Mouse (Mus musculus) embryonic facial prominence, embryonic 15.5 days (tissue): Measurements from ENCODE around the gene Fv1. TPM values are rescaled to one million over a fixed set of nuclear protein-coding genes. Genes with fewer than 3 reads are reported as not detected.
A peak's percentile ranks its signal among the peaks of the same experiment; 100 is the strongest.
"Not testable (repeated sequence)": the region's sequence is repeated elsewhere in the genome, so short reads cannot be mapped to it uniquely, and the experiment has no call there.

Source experiments
- ATAC-seq: fragments of 200-750 bp; cut with Nextera tagmentation; 2 replicates; pipeline ENCODE4 v1.8.0; 2017; ENCODE audit warnings: low read depth, moderate TSS enrichment; ENCODE audit not compliant: insufficient number of reproducible peaks, low FRiP score, low TSS enrichment
- H3K27ac ChIP-seq: fragments of 300-500 bp; sonication (generic); replicated peaks from 2 replicates; pipeline ENCODE4 v1.5.1; 2015; ENCODE audit warnings: mild to moderate bottlenecking, inconsistent platforms
- H3K27me3 ChIP-seq: fragments of 300-500 bp; sonication (generic); 2 replicates; pipeline ENCODE4 v1.6.1; 2015; ENCODE audit warnings: inconsistent platforms
- H3K36me3 ChIP-seq: fragments of 300-500 bp; sonication (generic); 2 replicates; pipeline ENCODE4 v1.6.1; 2015; ENCODE audit warnings: mild to moderate bottlenecking, inconsistent platforms
- H3K4me1 ChIP-seq: fragments of 300-500 bp; sonication (generic); 2 replicates; pipeline ENCODE4 v1.6.1; 2015; ENCODE audit warnings: inconsistent platforms
- H3K4me2 ChIP-seq: fragments of 300-500 bp; sonication (generic); replicated peaks from 2 replicates; pipeline ENCODE4 v1.6.1; 2015; ENCODE audit warnings: mild to moderate bottlenecking, inconsistent platforms
- H3K4me3 ChIP-seq: fragments of 300-500 bp; sonication (generic); replicated peaks from 2 replicates; pipeline ENCODE4 v1.5.1; 2015; ENCODE audit warnings: mild to moderate bottlenecking, inconsistent platforms
- H3K9ac ChIP-seq: fragments of 300-500 bp; sonication (generic); 2 replicates; pipeline ENCODE4 v1.6.1; 2015; ENCODE audit warnings: inconsistent platforms
- H3K9me3 ChIP-seq: fragments of 300-500 bp; sonication (generic); replicated peaks from 2 replicates; pipeline ENCODE4 v1.6.1; 2016; ENCODE audit warnings: inconsistent platforms
- WGBS: fragments of 180-500 bp; shearing (Covaris S2); methylation state at CpG from one replicate; pipeline ENCODE4 v1.1.7; 2015; 5-methylcytosine and 5-hydroxymethylcytosine counted together
- polyA plus RNA-seq: library from polyadenylated mRNA; unstranded; fragments of >200 nt; fragmentation: Nextera tagmentation; extraction: Ambion mirVana; gene quantifications from 2 replicates; pipeline ENCODE4 v1.2.1, GENCODE M21; 2015

Fv1 gene
- polyA plus RNA-seq, 1 experiment from 2014 or later, result 10.9 TPM

GRCm38 (mm10) chr4:147866056-147866455 is 2.7 kb upstream of the Fv1 start:
- Histone ChIP-seq H3K4me1 (peaks cover 23% of the 10 kb centered on the region), H3K27ac (no peak overlapping the region), H3K36me3 (peaks cover 45% of the 10 kb centered on the region), H3K27me3 (no peaks in the 10 kb centered on the region), H3K4me2 (no peak overlapping the region), H3K9me3 (no peaks in the 10 kb centered on the region), H3K9ac (no peak overlapping the region), H3K4me3 (no peak overlapping the region)
- WGBS, result 93% methylated on average over 9 of the region's 9 CpGs
- no peak for ATAC-seq

GRCm38 (mm10) chr4:147866793-147867192 is 2.0 kb upstream of the Fv1 start:
- H3K27me3 ChIP-seq, H3K4me2 ChIP-seq, ATAC-seq, H3K9me3 ChIP-seq, H3K4me3 ChIP-seq, H3K27ac ChIP-seq, H3K9ac ChIP-seq: not testable (repeated sequence)
- WGBS, result 54% methylated on average over 3 of the region's 3 CpGs
- Histone ChIP-seq H3K4me1 (peaks cover 23% of the 10 kb centered on the region), H3K36me3 (peaks cover 43% of the 10 kb centered on the region)

DNA sequence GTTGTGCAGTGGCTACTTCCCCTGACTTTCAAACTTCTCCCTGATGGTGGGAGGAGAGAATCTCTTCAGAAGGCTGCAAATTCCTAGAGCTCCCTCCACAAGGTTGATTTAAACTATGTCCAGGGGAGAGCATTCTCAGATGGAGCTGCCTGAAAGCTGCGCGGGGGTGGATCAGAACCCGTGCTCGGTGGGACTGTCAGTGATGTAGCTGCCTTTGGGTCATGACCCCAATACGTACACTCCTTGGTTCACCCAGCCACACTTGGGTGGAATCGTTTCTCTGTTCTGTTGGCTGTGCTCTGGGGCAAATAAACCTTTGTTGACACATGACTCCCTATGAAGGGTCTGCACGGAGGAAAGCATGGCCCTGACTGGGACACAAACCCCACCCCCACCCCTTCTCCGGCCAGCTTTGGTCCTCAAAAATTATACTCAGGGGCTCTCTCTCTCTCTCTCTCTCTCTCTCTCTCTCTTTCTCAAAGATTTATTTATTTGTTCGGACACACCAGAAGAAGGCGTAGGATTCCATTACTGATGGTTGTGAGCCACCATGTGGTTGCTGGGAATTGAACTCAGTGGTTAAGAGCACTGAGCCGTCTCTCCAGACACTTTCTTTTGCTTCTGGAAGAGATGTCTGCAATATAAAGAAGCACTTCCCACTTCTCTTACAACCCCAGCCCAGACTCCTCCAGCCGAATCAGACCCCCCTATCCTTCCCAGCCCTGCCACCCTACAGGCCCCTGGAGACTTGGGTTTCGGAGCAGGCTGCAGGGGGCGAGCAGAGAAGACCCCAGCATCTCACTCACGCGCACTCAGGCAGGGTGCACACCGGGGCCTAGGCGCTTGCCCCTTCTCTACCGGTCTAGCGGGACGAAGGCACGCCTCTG is 973 bp upstream of the Fv1 start:
- Histone ChIP-seq H3K4me1 (peaks cover 23% of the 10 kb centered on the region), H3K4me3 (peak overlapping the region; percentile 95), H3K27ac (peak overlapping the region; percentile 85), H3K4me2 (peak overlapping the region; percentile 77), H3K36me3 (peaks cover 43% of the 10 kb centered on the region), H3K9ac (peak overlapping the region; percentile 63), H3K9me3 (no peaks in the 10 kb centered on the region), H3K27me3 (no peaks in the 10 kb centered on the region)
- 5% methylated on average over 22 of the region's 22 CpGs for WGBS
- ATAC-seq, result no peak

GRCm38 (mm10) chr4:147869238-147869637 is 459 bp downstream of the Fv1 start:
- peaks cover 46% of the 10 kb centered on the region for H3K36me3 ChIP-seq
- H3K4me3 ChIP-seq, result peak overlapping the region; percentile 95
- peak overlapping the region; percentile 56; the same call in 1 of the 2 replicates for H3K27ac ChIP-seq
- H3K4me2 ChIP-seq, result peak overlapping the region; percentile 77
- H3K4me1 ChIP-seq, result peaks cover 23% of the 10 kb centered on the region
- WGBS, result 12% methylated on average over 5 of the region's 5 CpGs
- H3K27me3 ChIP-seq, result no peaks in the 10 kb centered on the region
- ATAC-seq, result no peak
- no peaks in the 10 kb centered on the region for H3K9me3 ChIP-seq
- peak overlapping the region; percentile 41 for H3K9ac ChIP-seq

DNA sequence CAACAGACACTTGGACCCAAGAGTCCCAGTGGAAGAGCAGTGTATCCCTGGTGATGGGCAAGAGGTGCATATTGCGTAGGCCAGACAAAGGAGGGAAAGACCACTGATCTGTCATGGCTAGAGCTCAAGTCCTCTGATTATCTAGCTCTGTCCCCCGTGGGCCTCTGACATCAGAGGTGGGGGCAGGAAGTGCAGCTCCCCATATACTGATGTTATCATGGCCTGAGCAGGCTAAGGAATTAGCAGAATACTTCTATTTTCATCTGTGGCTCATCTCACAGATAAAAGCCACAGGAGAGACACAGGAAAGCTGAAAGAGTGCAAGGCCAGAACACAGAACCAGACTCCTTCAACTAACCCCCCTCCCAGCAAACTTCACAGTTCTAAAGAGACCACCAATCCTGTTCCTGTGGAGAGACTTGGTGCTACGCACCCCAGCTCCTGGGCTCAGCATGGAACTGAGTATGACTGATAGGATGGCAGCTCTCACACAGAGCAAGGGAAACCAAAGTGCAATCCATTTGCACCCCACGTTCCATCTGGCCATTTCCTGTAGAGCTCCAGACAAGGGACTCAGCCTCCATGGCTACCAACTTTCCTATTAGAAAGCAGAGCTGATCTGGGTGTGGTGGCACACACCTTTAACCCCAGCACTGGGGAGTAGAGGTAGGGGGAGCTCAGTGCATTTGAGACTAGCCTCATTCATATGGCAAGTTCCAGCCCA is 7.2 kb downstream of the Fv1 start:
- Histone ChIP-seq H3K9ac (no peak overlapping the region), H3K9me3 (no peaks in the 10 kb centered on the region), H3K4me1 (no peaks in the 10 kb centered on the region), H3K4me2 (no peak overlapping the region), H3K36me3 (peaks cover 87% of the 10 kb centered on the region), H3K4me3 (no peak overlapping the region), H3K27me3 (no peaks in the 10 kb centered on the region), H3K27ac (no peak overlapping the region)
- WGBS, result 82% methylated on average over 4 of the region's 4 CpGs
- no peak for ATAC-seq

- Histone ChIP-seq H3K27ac (no peak overlapping the region), H3K9ac (no peak overlapping the region), H3K4me1 (no peaks in the 10 kb centered on the region), H3K4me2 (no peak overlapping the region), H3K36me3 (peaks cover 89% of the 10 kb centered on the region), H3K27me3 (no peaks in the 10 kb centered on the region), H3K4me3 (no peak overlapping the region), H3K9me3 (no peaks in the 10 kb centered on the region)
- ATAC-seq, result no peak
- WGBS, result 93% methylated on average over 9 of the region's 9 CpGs
These were observed 9.8 kb downstream of the Fv1 start for GRCm38 (mm10) chr4:147878537-147878936.

DNA sequence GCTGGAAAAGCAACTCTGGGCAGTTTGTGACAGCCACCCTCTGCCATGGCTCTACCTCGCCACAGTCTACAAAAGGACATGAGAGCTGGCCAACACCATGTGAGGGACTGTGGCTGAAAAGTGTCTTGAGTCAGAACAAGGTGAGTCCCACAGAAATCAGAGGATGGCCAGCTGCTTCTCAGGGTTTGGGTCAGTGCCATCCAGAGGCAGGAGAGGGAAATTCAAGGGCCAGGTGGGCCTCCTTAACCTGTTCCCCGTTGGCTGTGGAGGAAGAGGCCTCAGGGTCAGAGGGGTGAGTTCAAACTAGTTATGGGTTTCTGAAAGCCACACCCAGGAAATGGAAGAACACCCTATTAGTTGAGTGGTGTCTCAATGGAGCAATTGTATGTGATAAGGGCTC is 10.7 kb downstream of the Fv1 start:
- Histone ChIP-seq H3K4me1 (no peaks in the 10 kb centered on the region), H3K9ac (no peak overlapping the region), H3K4me3 (no peak overlapping the region), H3K36me3 (peaks cover 89% of the 10 kb centered on the region), H3K27me3 (no peaks in the 10 kb centered on the region), H3K4me2 (no peak overlapping the region), H3K27ac (no peak overlapping the region), H3K9me3 (no peaks in the 10 kb centered on the region)
- no peak for ATAC-seq
- WGBS, result 55% methylated on average over 2 of the region's 2 CpGs

GRCm38 (mm10) chr4:147879865-147880264 is 11.1 kb downstream of the Fv1 start:
- H3K27me3 ChIP-seq, result no peaks in the 10 kb centered on the region
- WGBS, result 50% methylated on average over 5 of the region's 5 CpGs
- no peak overlapping the region for H3K4me2 ChIP-seq
- H3K36me3 ChIP-seq, result peaks cover 88% of the 10 kb centered on the region
- ATAC-seq, result no peak
- no peaks in the 10 kb centered on the region for H3K4me1 ChIP-seq
- no peak overlapping the region for H3K27ac ChIP-seq
- H3K9ac ChIP-seq, result no peak overlapping the region
- H3K4me3 ChIP-seq, result no peak overlapping the region
- H3K9me3 ChIP-seq, result no peaks in the 10 kb centered on the region

- Histone ChIP-seq H3K9ac (no peak overlapping the region), H3K4me2 (no peak overlapping the region), H3K27ac (no peak overlapping the region), H3K4me3 (no peak overlapping the region), H3K27me3 (no peaks in the 10 kb centered on the region), H3K36me3 (peaks cover 87% of the 10 kb centered on the region), H3K4me1 (no peaks in the 10 kb centered on the region), H3K9me3 (no peaks in the 10 kb centered on the region)
- WGBS, result 89% methylated on average over 7 of the region's 7 CpGs
- no peak for ATAC-seq
These were observed 13.0 kb downstream of the Fv1 start for GRCm38 (mm10) chr4:147881792-147882191.

DNA sequence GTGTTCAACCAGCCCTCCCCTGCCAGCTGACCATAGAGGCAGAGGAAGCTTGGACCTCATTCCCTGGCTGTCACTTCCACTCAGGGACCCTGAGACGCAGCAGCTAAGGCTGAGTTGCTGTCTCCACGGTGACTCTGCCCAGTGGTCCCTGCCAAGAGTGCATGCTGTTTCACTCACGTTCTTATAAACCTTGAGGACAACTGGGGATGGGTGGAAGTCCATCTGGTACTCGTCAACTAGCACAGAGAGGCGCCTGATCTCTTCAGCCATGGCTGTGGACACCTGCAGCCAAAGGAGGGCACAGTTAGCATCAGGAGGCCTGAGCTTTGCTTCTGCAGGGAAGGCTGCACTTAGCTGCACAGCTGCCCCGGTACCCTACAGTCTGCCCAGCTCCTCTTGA is 14.3 kb downstream of the Fv1 start:
- Histone ChIP-seq H3K27ac (no peak overlapping the region), H3K4me1 (no peaks in the 10 kb centered on the region), H3K9ac (no peak overlapping the region), H3K4me2 (no peak overlapping the region), H3K27me3 (no peaks in the 10 kb centered on the region), H3K36me3 (peaks cover 91% of the 10 kb centered on the region), H3K4me3 (no peak overlapping the region), H3K9me3 (no peaks in the 10 kb centered on the region)
- ATAC-seq, result no peak
- 80% methylated on average over 6 of the region's 6 CpGs for WGBS

GRCm38 (mm10) chr4:147884138-147884537 is 15.4 kb downstream of the Fv1 start:
- no peaks in the 10 kb centered on the region for H3K27me3 ChIP-seq
- H3K4me2 ChIP-seq, result no peak overlapping the region
- WGBS, result 82% methylated on average over 3 of the region's 3 CpGs
- no peak for ATAC-seq
- H3K9ac ChIP-seq, result no peak overlapping the region
- no peak overlapping the region for H3K27ac ChIP-seq
- no peak overlapping the region for H3K4me3 ChIP-seq
- H3K4me1 ChIP-seq, result no peaks in the 10 kb centered on the region
- H3K9me3 ChIP-seq, result no peaks in the 10 kb centered on the region
- H3K36me3 ChIP-seq, result peaks cover 89% of the 10 kb centered on the region
